21 mouse cellular contexts compared by ENCODE assay signal in genomic region chr14:22256274-22256673, GRCm38 (mm10).
A peak's percentile ranks its signal among the peaks of the same experiment; 100 is the strongest.
DNase-seq lines count a peak whose midpoint lies in the region; ATAC-seq and TF ChIP-seq lines count a peak whose summit lies in the region.
"Had no signal": no experiment of that assay in that cellular context is flagged by ENCODE, and none has a peak within 500 bp of the region (broad histone marks: within the 10 kb centered on the region; RNA-seq: fewer than 3 reads in every experiment).

No protein-coding gene starts in this region.

- H3K4me2 ChIP-seq in lung, postnatal 0 days (replicated peaks; ENCODE audit: low read depth, low read length): no peak overlapping the region
- H3K4me2 ChIP-seq in CH12.LX (ENCODE audit: insufficient read depth, low read depth, poor library complexity, severe bottlenecking): no peak overlapping the region
- H3K4me2 ChIP-seq in forebrain, embryonic 15.5 days (replicated peaks): no peak overlapping the region
- no peak overlapping the region for H3K4me2 ChIP-seq in kidney, embryonic 14.5 days (replicated peaks; ENCODE audit: low read depth, low read length)
- H3K4me2 ChIP-seq: embryonic facial prominence, embryonic 13.5 days; heart, embryonic 11.5 days; hindbrain, embryonic 12.5 days; lung, embryonic 14.5 days; neural tube, embryonic 12.5 days had no signal

- no peaks in the 10 kb centered on the region for H3K27me3 ChIP-seq in lung, postnatal 0 days (replicated peaks; ENCODE audit: insufficient read depth, low read length)
- H3K27me3 ChIP-seq in CH12.LX (replicated peaks): no peaks in the 10 kb centered on the region
- H3K27me3 ChIP-seq in forebrain, embryonic 15.5 days: 0 out of 2 replicates have a peak, but pooled peaks cover 3% of the 10 kb centered on the region
- no peaks in the 10 kb centered on the region for H3K27me3 ChIP-seq in kidney, embryonic 14.5 days (ENCODE audit: control insufficient read depth, insufficient read depth, low read length)
- H3K27me3 ChIP-seq: embryonic facial prominence, embryonic 13.5 days; hindbrain, embryonic 12.5 days; neural tube, embryonic 12.5 days had no signal

- H3K4me3 ChIP-seq in lung, postnatal 0 days (ENCODE audit: low read depth, low read length): no peak overlapping the region
- no peak overlapping the region for H3K4me3 ChIP-seq in lung, adult 2 months (replicated peaks; ENCODE audit: extremely low read depth, low read depth, low read length)
- no peak overlapping the region for H3K4me3 ChIP-seq in CH12.LX (replicated peaks in 1 of 3; ENCODE audit: low read depth in 2 of 3, low read length in 2 of 3, poor library complexity in 1 of 3)
- no peak overlapping the region for H3K4me3 ChIP-seq in forebrain, embryonic 15.5 days
- H3K4me3 ChIP-seq in kidney, embryonic 14.5 days (ENCODE audit: low read length): no peak overlapping the region
- H3K4me3 ChIP-seq: embryonic facial prominence, embryonic 13.5 days; hindbrain, embryonic 12.5 days; midbrain, embryonic 10.5 days; neural tube, embryonic 12.5 days had no signal

- no peak for ATAC-seq in lung, postnatal 0 days
- peak; percentile 43 for ATAC-seq in inflammation-experienced regulatory T-cells, adult 6 months
- ATAC-seq in forebrain, embryonic 15.5 days (replicated peaks): no peak
- ATAC-seq in kidney, embryonic 14.5 days (ENCODE audit: low FRiP score, low TSS enrichment): no peak
- ATAC-seq: forebrain, embryonic 14.5 days had no signal

- H3K9me3 ChIP-seq in lung, postnatal 0 days (ENCODE audit: low read length): no peaks in the 10 kb centered on the region
- no peaks in the 10 kb centered on the region for H3K9me3 ChIP-seq in CH12.LX (replicated peaks; ENCODE audit: low read length)
- no peaks in the 10 kb centered on the region for H3K9me3 ChIP-seq in forebrain, embryonic 15.5 days
- no peaks in the 10 kb centered on the region for H3K9me3 ChIP-seq in kidney, embryonic 14.5 days (ENCODE audit: control insufficient read depth, low read length)
- H3K9me3 ChIP-seq: embryonic facial prominence, embryonic 13.5 days; hindbrain, embryonic 12.5 days; midbrain, embryonic 10.5 days; neural tube, embryonic 12.5 days had no signal

- in situ Hi-C loops in CH12.LX (cut with MboI; ENCODE audit: low pct_ligation_motif_present, low pct_unique_long_range_greater_than_20kb, low sequenced_read_pairs): no loop called here

- dilution Hi-C loops in CH12.LX (cut with MboI; ENCODE audit: extremely low pct_ligation_motif_present, extremely low pct_unique_long_range_greater_than_20kb, low sequenced_read_pairs): no loop called here

- no peak for TF ChIP-seq RAD21 in CH12.LX (IDR thresholded peaks at IDR 0.05; ENCODE audit: low read depth, low read length)

- no peaks in the 10 kb centered on the region for H3K79me2 ChIP-seq in CH12.LX (replicated peaks; ENCODE audit: control insufficient read depth, extremely low read depth, insufficient read depth, poor library complexity, severe bottlenecking)

- TF ChIP-seq POLR2A in lung, adult 2 months (IDR thresholded peaks at IDR 0.05; ENCODE audit: borderline replicate concordance, extremely low read depth, low read depth, low read length): no peak
- TF ChIP-seq POLR2A in CH12.LX (IDR thresholded peaks at IDR 0.05; ENCODE audit: low read depth, low read length): no peak

- TF ChIP-seq EP300 in lung, postnatal 0 days (IDR thresholded peaks at IDR 0.05): no peak
- no peak for TF ChIP-seq EP300 in CH12.LX (IDR thresholded peaks at IDR 0.05; ENCODE audit: low read length)

- no peaks in the 10 kb centered on the region for H3K36me3 ChIP-seq in lung, postnatal 0 days (ENCODE audit: insufficient read depth, low read length)
- H3K36me3 ChIP-seq in CH12.LX (replicated peaks in 1 of 2; ENCODE audit: control insufficient read depth in 1 of 2, insufficient read depth in 1 of 2, low read length in 1 of 2): no peaks in the 10 kb centered on the region
- H3K36me3 ChIP-seq in forebrain, embryonic 15.5 days: no peaks in the 10 kb centered on the region
- no peaks in the 10 kb centered on the region for H3K36me3 ChIP-seq in kidney, embryonic 14.5 days (ENCODE audit: control insufficient read depth, insufficient read depth, low read length)
- H3K36me3 ChIP-seq: embryonic facial prominence, embryonic 13.5 days; hindbrain, embryonic 12.5 days; midbrain, embryonic 10.5 days; neural tube, embryonic 12.5 days had no signal

- DNase-seq in lung, postnatal 0 days (ENCODE audit: low spot score): peak; percentile 14
- DNase-seq in lung, adult 2 months: no peak
- DNase-seq in CH12.LX (ENCODE audit: extremely low read depth): peak; percentile 50
- peak; percentile 20 for DNase-seq in thymus, postnatal 25 days
- DNase-seq in layer of hippocampus, postnatal 10 days (ENCODE audit: low spot score in 2 of 2): no peak
- DNase-seq: cerebellum, postnatal 10 days; gastrocnemius, postnatal 36 days; heart, postnatal 10 days; kidney, adult 9 months; left cerebral cortex, postnatal 4 days; lung, embryonic 14.5 days; lung, postnatal 4 days had no signal

- WGBS in lung, postnatal 0 days: 75% methylated on average over 12 of the region's 12 CpGs
- 75% methylated on average over 12 of the region's 12 CpGs for WGBS in lung, adult 2 months
- WGBS in forebrain, embryonic 15.5 days: 87% methylated on average over 12 of the region's 12 CpGs
- WGBS in kidney, embryonic 14.5 days: 83% methylated on average over 12 of the region's 12 CpGs

- H3K27ac ChIP-seq in lung, postnatal 0 days (ENCODE audit: low read length): no peak overlapping the region
- no peak overlapping the region for H3K27ac ChIP-seq in CH12.LX (ENCODE audit: insufficient read depth, low read depth)
- no peak overlapping the region for H3K27ac ChIP-seq in forebrain, embryonic 15.5 days (replicated peaks)
- H3K27ac ChIP-seq in kidney, embryonic 14.5 days (ENCODE audit: low read depth, low read length): no peak overlapping the region
- H3K27ac ChIP-seq: embryonic facial prominence, embryonic 13.5 days; hindbrain, embryonic 12.5 days; midbrain, embryonic 10.5 days; neural tube, embryonic 12.5 days had no signal

- TF ChIP-seq CTCF in lung, postnatal 0 days (IDR thresholded peaks at IDR 0.05): no peak
- no peak for TF ChIP-seq CTCF in lung, adult 2 months (IDR thresholded peaks at IDR 0.05; ENCODE audit: insufficient read depth, low read length)
- TF ChIP-seq CTCF in CH12.LX (conservative IDR thresholded peaks at IDR 0.05 in 1 of 2, IDR thresholded peaks at IDR 0.05 in 1 of 2; ENCODE audit: low read depth in 2 of 2, low read length in 2 of 2): no peak

- peaks cover 6% of the 10 kb centered on the region; the same call in 1 of the 2 replicates for H3K4me1 ChIP-seq in lung, postnatal 0 days (ENCODE audit: insufficient read depth, low read depth, low read length)
- H3K4me1 ChIP-seq in lung, adult 2 months (ENCODE audit: control insufficient read depth, insufficient read depth, low read length): peaks cover 3% of the 10 kb centered on the region; the same call in 1 of the 2 replicates
- H3K4me1 ChIP-seq in CH12.LX (ENCODE audit: control insufficient read depth in 1 of 2, insufficient read depth in 2 of 2): peaks cover 8 to 23% of the 10 kb centered on the region in 2 experiments
- peaks cover 13% of the 10 kb centered on the region for H3K4me1 ChIP-seq in forebrain, embryonic 15.5 days
- peaks cover 3% of the 10 kb centered on the region; the same call in 1 of the 2 replicates for H3K4me1 ChIP-seq in kidney, embryonic 14.5 days (ENCODE audit: control insufficient read depth, insufficient read depth, low read length)

- no peak overlapping the region for H3K9ac ChIP-seq in lung, postnatal 0 days (replicated peaks; ENCODE audit: low read depth)
- H3K9ac ChIP-seq in CH12.LX (ENCODE audit: insufficient read depth, low read depth): no peak overlapping the region
- H3K9ac ChIP-seq in forebrain, embryonic 15.5 days (replicated peaks): no peak overlapping the region
- H3K9ac ChIP-seq in kidney, embryonic 14.5 days (ENCODE audit: low read depth, low read length): no peak overlapping the region
- H3K9ac ChIP-seq: embryonic facial prominence, embryonic 13.5 days; hindbrain, embryonic 12.5 days; lung, embryonic 14.5 days; neural tube, embryonic 12.5 days had no signal

TF ChIP-seq in CH12.LX, 34 proteins besides CTCF, POLR2A, EP300 and RAD21:
- TF ChIP-seq SIN3A (IDR thresholded peaks at IDR 0.05; ENCODE audit: low read length): no peak
- TF ChIP-seq JUND (conservative IDR thresholded peaks at IDR 0.05; ENCODE audit: low read depth, low read length): no peak
- peak; percentile 72 for TF ChIP-seq HCFC1 (IDR thresholded peaks at IDR 0.05; ENCODE audit: low read depth, low read length)
- TF ChIP-seq MEF2A (IDR thresholded peaks at IDR 0.05; ENCODE audit: borderline replicate concordance, low read depth, low read length): no peak
- TF ChIP-seq ELF1 (IDR thresholded peaks at IDR 0.05; ENCODE audit: low read depth, low read length): peak; percentile 63

Comparison
In these comparisons a context has a peak if more than half of its experiments do, and no peak if none do; other contexts are left out.
1. DNase-seq: peak in lung, postnatal 0 days (single experiment), CH12.LX (single experiment) and thymus, postnatal 25 days (single experiment); none in lung, adult 2 months (single experiment) and layer of hippocampus, postnatal 10 days (0 of 2).